Mouse (Mus musculus) kidney, embryonic 14.5 days (tissue): ENCODE measurements around the gene Olfr1006. TPM values are rescaled to one million over a fixed set of nuclear protein-coding genes. Genes with fewer than 3 reads are reported as not detected.

Experiments
- polyA plus RNA-seq: library from polyadenylated mRNA; unstranded; fragments of >200 nt; fragmentation: Nextera tagmentation; extraction: Ambion mirVana; gene quantifications from 2 replicates; pipeline ENCODE4 v1.2.1, GENCODE M21; 2014

Gene Olfr1006
- polyA plus RNA-seq, 1 experiment from 2014 or later, result not detected

Other genes with a start within 250 kb of the Olfr1006 start
- not detected in 2 replicates for gene Olfr994, start 242.3 kb downstream of the Olfr1006 start, polyA plus RNA-seq
- gene Olfr995, start 235.1 kb downstream of the Olfr1006 start, polyA plus RNA-seq, result not detected in 2 replicates
- not detected in 2 replicates for gene 4833423E24Rik, start 159.7 kb downstream of the Olfr1006 start, polyA plus RNA-seq
- not detected in 2 replicates for gene Olfr996, start 99.6 kb downstream of the Olfr1006 start, polyA plus RNA-seq
- gene Olfr998, start 89.8 kb downstream of the Olfr1006 start, polyA plus RNA-seq, result not detected in 2 replicates
- gene Olfr1000, start 66.9 kb downstream of the Olfr1006 start, polyA plus RNA-seq, result not detected in 2 replicates
- not detected in 2 replicates for gene Olfr1002, start 28.1 kb downstream of the Olfr1006 start, polyA plus RNA-seq
- not detected in 2 replicates for gene Olfr154, start 14.3 kb downstream of the Olfr1006 start, polyA plus RNA-seq
- not detected in 2 replicates for gene Olfr1008, start 10.7 kb upstream of the Olfr1006 start, polyA plus RNA-seq
- not detected in 2 replicates for gene Olfr1009, start 36.7 kb upstream of the Olfr1006 start, polyA plus RNA-seq
- not detected in 2 replicates for gene Olfr1012, start 84.0 kb upstream of the Olfr1006 start, polyA plus RNA-seq
- not detected in 2 replicates for gene Olfr1013, start 88.3 kb upstream of the Olfr1006 start, polyA plus RNA-seq
- not detected in 2 replicates for gene Olfr1014, start 93.9 kb upstream of the Olfr1006 start, polyA plus RNA-seq
- not detected in 2 replicates for gene Olfr1015, start 103.2 kb upstream of the Olfr1006 start, polyA plus RNA-seq
- gene Olfr1016, start 123.8 kb upstream of the Olfr1006 start, polyA plus RNA-seq, result not detected in 2 replicates
- gene Olfr1018, start 139.7 kb upstream of the Olfr1006 start, polyA plus RNA-seq, result not detected in 2 replicates
- gene Olfr1019, start 166.7 kb upstream of the Olfr1006 start, polyA plus RNA-seq, result not detected in 2 replicates
- not detected in 2 replicates for gene Olfr1020, start 168.3 kb upstream of the Olfr1006 start, polyA plus RNA-seq
- not detected in 2 replicates for gene Olfr1022, start 189.8 kb upstream of the Olfr1006 start, polyA plus RNA-seq
- not detected in 2 replicates for gene Olfr1023, start 206.9 kb upstream of the Olfr1006 start, polyA plus RNA-seq
- not detected in 2 replicates for gene Olfr1024, start 226.3 kb upstream of the Olfr1006 start, polyA plus RNA-seq
- gene Olfr1025-ps1, start 236.4 kb upstream of the Olfr1006 start, polyA plus RNA-seq, result not detected in 2 replicates
- not detected in 2 replicates for gene Olfr1026, start 242.8 kb upstream of the Olfr1006 start, polyA plus RNA-seq